Mouse (Mus musculus) heart, adult 2 months (tissue): ENCODE measurements at regions not wholly inside any gene's neighbourhood (a gene's known extent, or its start where the extent isn't known, plus 50 kb on each side); places are given as distances from the start of the nearest gene placed in this dataset.

ENCODE experiments used
- DNase-seq, 2 experiments: peaks; one replicate each; pipeline ENCODE4 v3.0.0; 2021
- H3K27ac ChIP-seq: fragments of 200-600 bp; 2 replicates; pipeline ENCODE4 v1.8.1; 2022
- H3K27me3 ChIP-seq: fragments of 200-500 bp; 2 replicates; pipeline ENCODE4 v1.6.1; 2012; ENCODE audit warnings: mild to moderate bottlenecking, low read length, inconsistent platforms, mixed read lengths; ENCODE audit not compliant: control insufficient read depth, insufficient read depth
- H3K36me3 ChIP-seq: fragments of 200-500 bp; 2 replicates; pipeline ENCODE4 v1.6.1; 2012; ENCODE audit warnings: low read length, inconsistent platforms; ENCODE audit not compliant: control insufficient read depth, insufficient read depth
- H3K4me1 ChIP-seq: fragments of 200-500 bp; 2 replicates; pipeline ENCODE4 v1.6.1; 2011; ENCODE audit warnings: low read length; ENCODE audit not compliant: control insufficient read depth, insufficient read depth
- H3K4me3 ChIP-seq: fragments of 200-600 bp; 2 replicates; pipeline ENCODE4 v1.8.1; 2022
- H3K79me2 ChIP-seq: fragments of 200-500 bp; replicated peaks from 2 replicates; pipeline ENCODE4 v1.6.1; 2012; ENCODE audit warnings: mild to moderate bottlenecking, inconsistent platforms, low read length, moderate library complexity, mixed read lengths; ENCODE audit not compliant: control insufficient read depth, insufficient read depth
- H3K9ac ChIP-seq: fragments of 200-500 bp; 2 replicates; pipeline ENCODE4 v1.6.1; 2012; ENCODE audit warnings: low read depth, mild to moderate bottlenecking, control low read depth, inconsistent platforms, low read length, mixed read lengths
- CTCF ChIP-seq: fragments of 200-600 bp; IDR thresholded peaks from 2 replicates; pipeline ENCODE4 v1.8.1; 2022; ENCODE audit warnings: antibody characterized with exemption, mild to moderate bottlenecking, moderate library complexity
- EP300 ChIP-seq: fragments of 200-500 bp; IDR thresholded peaks from 2 replicates; pipeline ENCODE4 v1.6.1; 2011; ENCODE audit warnings: low read depth, low read length, control low read depth; ENCODE audit not compliant: insufficient read depth
- POLR2A ChIP-seq: fragments of 200-500 bp; IDR thresholded peaks from 2 replicates; pipeline ENCODE4 v1.6.1; 2011; ENCODE audit warnings: mild to moderate bottlenecking, low read depth, low read length, control low read depth; ENCODE audit not compliant: insufficient read depth
- WGBS: fragments of 180-500 bp; shearing (Covaris S2); methylation state at CpG from one replicate; pipeline ENCODE4 v1.1.7; 2018; 5-methylcytosine and 5-hydroxymethylcytosine counted together
- intact Hi-C: fragments of 180-260 bp; cut with DNase I; formaldehyde crosslinking; loops from one replicate; pipeline ENCODE4 v1.15.1; 2025

DNA sequence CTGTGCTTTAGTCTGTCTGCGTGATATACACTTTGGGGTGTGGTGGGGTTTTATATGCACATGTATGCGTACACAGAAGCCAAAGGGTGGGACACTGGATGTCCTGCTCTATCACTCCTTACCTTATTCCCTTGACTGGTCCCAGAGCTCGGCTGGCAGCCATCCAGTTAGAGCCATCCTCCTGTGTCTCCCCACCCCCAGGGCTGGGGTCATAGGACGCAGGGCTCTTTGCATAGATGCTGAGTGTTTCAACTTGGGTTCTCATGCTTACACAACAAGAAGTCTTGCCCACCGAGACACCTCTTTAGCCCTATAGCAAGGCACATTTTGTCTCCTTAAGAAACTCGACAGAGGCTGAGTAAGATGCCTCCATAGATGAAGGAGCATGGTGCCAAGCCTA lies 357.2 kb downstream of the Prdm2 start:
- H3K79me2 ChIP-seq, result no peaks in the 10 kb centered on the region
- TF ChIP-seq POLR2A (no peak), CTCF (no peak), EP300 (no peak)
- no peaks in the 10 kb centered on the region for H3K36me3 ChIP-seq
- intact Hi-C loops, result no loop called here
- DNase-seq, result no peak
- H3K4me3 ChIP-seq, result no peak overlapping the region
- no peak overlapping the region for H3K9ac ChIP-seq
- H3K27ac ChIP-seq, result no peak overlapping the region
- 89% methylated on average over 6 of the region's 6 CpGs for WGBS
- no peaks in the 10 kb centered on the region for H3K27me3 ChIP-seq
- H3K4me1 ChIP-seq, result no peaks in the 10 kb centered on the region

DNA sequence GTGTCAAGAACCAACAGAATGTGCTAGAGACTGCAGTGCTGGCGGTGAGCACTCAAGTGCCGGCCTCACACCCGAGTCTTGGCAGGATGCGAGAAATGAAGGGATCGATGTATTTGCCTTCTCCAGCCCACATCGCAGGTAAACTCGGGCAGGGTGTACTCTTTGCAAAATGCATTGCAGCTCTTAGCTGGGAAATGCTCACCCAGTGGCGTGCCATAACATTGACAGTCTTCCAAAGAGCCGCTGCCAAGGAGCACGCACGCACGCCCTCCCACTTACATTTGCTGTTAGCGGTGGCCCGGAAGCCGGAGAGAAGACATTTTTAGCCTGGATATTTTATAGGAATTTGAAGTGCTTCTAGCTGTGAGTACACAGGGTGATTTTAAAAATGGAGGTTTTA lies 358.9 kb downstream of the Prdm2 start:
- Histone ChIP-seq H3K27me3 (no peaks in the 10 kb centered on the region), H3K4me3 (no peak overlapping the region), H3K79me2 (no peaks in the 10 kb centered on the region), H3K27ac (no peak overlapping the region), H3K36me3 (no peaks in the 10 kb centered on the region), H3K9ac (no peak overlapping the region), H3K4me1 (no peaks in the 10 kb centered on the region)
- DNase-seq, result no peak
- WGBS, result 76% methylated on average over 15 of the region's 15 CpGs
- TF ChIP-seq CTCF (no peak), EP300 (no peak), POLR2A (no peak)
- intact Hi-C loops, result no loop called here

DNA sequence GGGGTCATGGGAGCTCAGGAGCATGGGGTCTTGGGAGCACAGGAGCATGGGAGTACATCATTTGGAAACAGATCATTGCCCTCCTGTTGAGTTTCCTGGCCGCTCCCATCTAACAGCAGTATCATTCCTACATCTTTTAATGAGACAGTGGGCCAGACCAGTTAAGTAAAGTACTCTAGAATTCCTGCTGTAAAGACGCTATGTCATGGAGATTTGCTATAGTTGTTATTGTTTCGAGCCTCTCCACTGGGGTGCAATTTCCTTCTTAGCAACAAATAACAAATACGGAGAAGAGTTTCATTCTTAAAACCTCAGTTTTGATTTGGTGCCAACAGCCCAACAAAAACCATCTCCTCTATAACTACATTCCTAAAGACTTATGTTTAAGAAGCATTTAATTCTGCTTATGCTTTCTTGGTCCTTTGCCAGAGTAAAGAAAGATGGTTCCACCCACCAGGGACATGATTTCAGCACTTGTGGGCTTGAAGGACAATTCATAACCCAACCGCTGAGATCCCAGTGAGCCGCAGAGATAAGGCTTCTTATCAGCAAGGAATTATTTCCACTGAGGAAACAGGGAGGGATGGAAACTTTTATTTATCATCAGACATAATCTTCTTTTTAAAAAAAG lies 367.6 kb downstream of the Prdm2 start:
- no peaks in the 10 kb centered on the region; the same call in 1 of the 2 replicates for H3K4me1 ChIP-seq
- H3K9ac ChIP-seq, result no peak overlapping the region
- H3K36me3 ChIP-seq, result no peaks in the 10 kb centered on the region
- WGBS, result 35% methylated on average over 6 of the region's 6 CpGs
- TF ChIP-seq CTCF (no peak), POLR2A (no peak), EP300 (no peak)
- no peaks in the 10 kb centered on the region for H3K79me2 ChIP-seq
- DNase-seq, result no peak
- no peak overlapping the region for H3K4me3 ChIP-seq
- no peak overlapping the region for H3K27ac ChIP-seq
- intact Hi-C loops, result loop anchor here (10.0 kb wide), 1 partner anchor 90 kb away; no protein-coding TSS in a partner anchor
- no peaks in the 10 kb centered on the region for H3K27me3 ChIP-seq

DNA sequence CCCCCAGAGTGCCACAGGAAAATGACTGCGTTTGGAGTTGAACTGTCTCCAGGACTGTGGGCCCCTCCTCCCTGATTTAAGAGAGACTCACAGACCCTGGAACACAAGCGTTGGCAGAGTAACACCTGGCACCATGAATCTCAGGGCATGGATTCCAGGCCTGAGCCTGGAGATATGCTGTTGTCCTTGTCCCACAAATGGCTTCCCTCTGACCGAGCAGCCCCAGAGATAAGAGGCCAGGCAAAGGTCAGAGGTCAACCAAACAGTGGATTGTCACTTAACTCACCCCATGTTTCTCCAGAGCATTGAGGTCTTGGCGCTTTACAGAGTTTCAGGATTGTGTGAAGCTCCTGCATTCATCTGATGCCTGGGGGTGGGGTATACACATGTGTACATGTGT lies 373.3 kb downstream of the Prdm2 start:
- H3K9ac ChIP-seq, result no peak overlapping the region
- no peaks in the 10 kb centered on the region for H3K27me3 ChIP-seq
- H3K27ac ChIP-seq, result no peak overlapping the region
- H3K4me3 ChIP-seq, result no peak overlapping the region
- DNase-seq, result no peak
- no peaks in the 10 kb centered on the region for H3K79me2 ChIP-seq
- H3K36me3 ChIP-seq, result no peaks in the 10 kb centered on the region
- TF ChIP-seq POLR2A (no peak), EP300 (no peak), CTCF (no peak)
- intact Hi-C loops, result no loop called here
- no peaks in the 10 kb centered on the region for H3K4me1 ChIP-seq
- WGBS, result 44% methylated on average over 4 of the region's 4 CpGs

DNA sequence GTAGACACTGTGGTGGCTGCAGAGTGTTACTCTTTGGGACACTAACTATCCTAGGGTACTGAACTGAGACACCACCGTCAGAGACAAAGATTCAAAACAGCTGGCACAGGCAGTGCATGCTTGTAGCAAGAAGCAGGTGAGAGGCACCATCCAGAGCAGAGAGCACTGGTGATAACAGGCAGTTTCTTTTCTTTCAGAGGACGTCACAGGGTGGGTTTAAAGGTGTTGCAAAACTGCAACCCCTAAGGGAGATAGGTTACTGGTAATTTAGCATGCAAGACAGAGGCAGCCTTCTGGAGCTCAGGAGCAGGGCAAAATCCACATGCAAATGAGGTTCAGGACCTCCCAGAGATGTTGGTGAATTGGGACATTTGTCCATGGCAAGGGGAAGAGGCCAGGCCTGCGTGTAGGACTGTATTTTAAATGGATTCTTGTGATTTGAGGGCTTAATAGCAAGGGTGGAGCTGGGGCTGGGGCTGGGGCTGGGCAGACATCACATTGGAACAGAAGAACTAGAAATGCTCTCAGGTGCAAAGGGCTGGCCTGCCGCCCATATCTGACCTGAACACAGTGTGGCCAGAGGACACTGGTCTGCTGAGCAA lies 374.3 kb downstream of the Prdm2 start:
- 69% methylated on average over 4 of the region's 4 CpGs for WGBS
- intact Hi-C loops, result no loop called here
- no peak overlapping the region for H3K9ac ChIP-seq
- no peaks in the 10 kb centered on the region for H3K4me1 ChIP-seq
- no peaks in the 10 kb centered on the region for H3K79me2 ChIP-seq
- TF ChIP-seq CTCF (no peak), POLR2A (no peak), EP300 (no peak)
- H3K4me3 ChIP-seq, result no peak overlapping the region
- no peaks in the 10 kb centered on the region for H3K27me3 ChIP-seq
- H3K36me3 ChIP-seq, result no peaks in the 10 kb centered on the region
- DNase-seq, result no peak
- no peak overlapping the region for H3K27ac ChIP-seq

DNA sequence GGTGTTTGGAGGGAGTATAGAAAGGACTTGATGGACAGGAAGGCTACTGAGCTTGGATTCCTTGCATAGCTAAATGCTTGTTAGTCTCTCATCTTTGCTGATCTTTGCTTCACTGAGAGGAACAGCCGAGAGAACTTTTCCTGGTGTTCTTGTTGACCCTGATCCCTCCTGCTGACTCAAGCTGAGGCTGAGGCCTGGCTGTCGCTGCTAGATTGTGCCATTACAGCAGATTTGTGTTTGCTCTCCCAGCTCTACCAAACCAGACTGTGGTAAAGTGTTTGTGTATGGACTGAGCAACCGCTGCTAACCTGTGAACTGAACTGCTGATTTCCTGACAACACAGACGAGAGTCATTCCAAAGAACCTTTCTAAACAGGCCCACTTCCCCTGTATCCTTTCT lies 375.2 kb downstream of the Prdm2 start:
- no peak for DNase-seq
- WGBS, result 68% methylated on average over 4 of the region's 4 CpGs
- intact Hi-C loops, result no loop called here

More for the DNA sequence above, 375.2 kb downstream of the Prdm2 start:
- no peak for TF ChIP-seq EP300
- no peak for TF ChIP-seq CTCF
- TF ChIP-seq POLR2A, result no peak
- no peak overlapping the region for H3K9ac ChIP-seq
- no peak overlapping the region for H3K4me3 ChIP-seq
- no peaks in the 10 kb centered on the region for H3K36me3 ChIP-seq
- no peak overlapping the region for H3K27ac ChIP-seq
- H3K4me1 ChIP-seq, result no peaks in the 10 kb centered on the region
- H3K27me3 ChIP-seq, result no peaks in the 10 kb centered on the region
- no peaks in the 10 kb centered on the region for H3K79me2 ChIP-seq
